Comparison of ENCODE assay signal across 7 mouse cellular contexts in genomic region chr19:4961928-4962601, GRCm38 (mm10). TPM values are rescaled to one million over a fixed set of nuclear protein-coding genes. Genes with fewer than 3 reads are reported as not detected.
DNase-seq lines count a peak whose midpoint lies in the region; ATAC-seq lines count a peak whose summit lies in the region.

Mrpl11 (plus strand) TSS chr19:4962147.

- intact Hi-C loops in gastrocnemius, postnatal 36 days (cut with DNase I), result loop anchor here (10.0 kb wide), 1 partner anchor 337 kb away; the partner anchor contains the start of gene Rce1
- intact Hi-C loops in left cerebral cortex, postnatal 25 days (cut with DNase I), result loop anchor here (5.0 kb wide), 1 partner anchor 40 kb away; no protein-coding TSS in a partner anchor

- H3K27ac ChIP-seq in intestine, embryonic 15.5 days, result peak within 1 kb of the TSS; percentile 52
- H3K27ac ChIP-seq in midbrain, embryonic 10.5 days (replicated peaks), result peak within 1 kb of the TSS; percentile 95

- peak; percentile 98 for ATAC-seq in intestine, embryonic 15.5 days

- H3K4me1 ChIP-seq in intestine, embryonic 15.5 days (replicated peaks), result peaks cover 8% of the 10 kb centered on the region; the same call in 1 of the 2 replicates
- peaks cover 10% of the 10 kb centered on the region for H3K4me1 ChIP-seq in midbrain, embryonic 10.5 days

- H3K4me2 ChIP-seq in intestine, embryonic 15.5 days (replicated peaks), result peak within 1 kb of the TSS; percentile 62

- H3K4me3 ChIP-seq in intestine, embryonic 15.5 days (replicated peaks), result peak within 1 kb of the TSS; percentile 63
- peak within 1 kb of the TSS; percentile 90 for H3K4me3 ChIP-seq in midbrain, embryonic 10.5 days

- peak; percentile 91 for DNase-seq in adrenal gland, adult 2 months
- peak; percentile 89 for DNase-seq in embryo, embryonic 11.5 days (ENCODE audit: low read depth, low spot score)
- peak; percentile 80 to 81 for DNase-seq in gastrocnemius, postnatal 36 days
- DNase-seq in left cerebral cortex, postnatal 25 days (ENCODE audit: low spot score in 2 of 2), result peak; percentile 94 to 98
- peak; percentile 90 for DNase-seq in midbrain, embryonic 10.5 days (ENCODE audit: low spot score)
- DNase-seq in right cerebral cortex, postnatal 4 days, result peak; percentile 80

- no peaks in the 10 kb centered on the region for H3K27me3 ChIP-seq in intestine, embryonic 15.5 days (replicated peaks)
- no peaks in the 10 kb centered on the region for H3K27me3 ChIP-seq in midbrain, embryonic 10.5 days (ENCODE audit: low read depth, poor library complexity, severe bottlenecking)

- peak within 1 kb of the TSS; percentile 61 for H3K9ac ChIP-seq in intestine, embryonic 15.5 days

- H3K36me3 ChIP-seq in intestine, embryonic 15.5 days, result peaks cover 18% of the 10 kb centered on the region
- peaks cover 31% of the 10 kb centered on the region for H3K36me3 ChIP-seq in midbrain, embryonic 10.5 days

- WGBS in intestine, embryonic 15.5 days, result under 1% methylated on average over 34 of the region's 34 CpGs
- WGBS in midbrain, embryonic 10.5 days, result under 1% methylated on average over 34 of the region's 34 CpGs

- H3K9me3 ChIP-seq in intestine, embryonic 15.5 days, result no peaks in the 10 kb centered on the region
- H3K9me3 ChIP-seq in midbrain, embryonic 10.5 days (replicated peaks), result no peaks in the 10 kb centered on the region

RNA-seq across cellular contexts. Expression of gene Mrpl11, which starts in this region (rescaled TPM):
- total RNA-seq in adrenal gland, adult 2 months (2021), result 10 to 100 TPM; 43.1 to 60.6 TPM
- polyA plus RNA-seq in adrenal gland, adult 2 months (2012; rRNA removed), result 16.3 and 19.7 TPM in 2 replicates
- total RNA-seq in gastrocnemius, postnatal 36 days (2021), result 10 to 100 TPM; 56.3 to 58.7 TPM
- polyA plus RNA-seq in intestine, embryonic 15.5 days (2015; fragmentation: Nextera tagmentation; extraction: Ambion mirVana), result 102 and 116 TPM in 2 replicates
- total RNA-seq in left cerebral cortex, postnatal 25 days (2021), result 10 to 100 TPM; 52.6 to 58.0 TPM
- 156 and 163 TPM in 2 replicates for polyA plus RNA-seq in midbrain, embryonic 10.5 days (2016; fragmentation: Nextera tagmentation; extraction: Ambion mirVana)

Comparison
In these comparisons a context has a peak if more than half of its experiments do, and no peak if none do; other contexts are left out.
1. Peak in every context shown above with its lines: DNase-seq, ATAC-seq, H3K4me3 ChIP-seq and H3K27ac ChIP-seq.